Mouse (Mus musculus) right cerebral cortex, postnatal 36 days (tissue): ENCODE measurements around the gene Clstn2.
A peak's percentile ranks its signal among the peaks of the same experiment; 100 is the strongest.

ENCODE experiments used
- DNase-seq, 2 experiments: peaks; one replicate each; pipeline ENCODE4 v3.0.0; 2022; ENCODE audit warnings: low spot score in 2 of 2, mixed read lengths in 1 of 2

Gene Clstn2

DNA sequence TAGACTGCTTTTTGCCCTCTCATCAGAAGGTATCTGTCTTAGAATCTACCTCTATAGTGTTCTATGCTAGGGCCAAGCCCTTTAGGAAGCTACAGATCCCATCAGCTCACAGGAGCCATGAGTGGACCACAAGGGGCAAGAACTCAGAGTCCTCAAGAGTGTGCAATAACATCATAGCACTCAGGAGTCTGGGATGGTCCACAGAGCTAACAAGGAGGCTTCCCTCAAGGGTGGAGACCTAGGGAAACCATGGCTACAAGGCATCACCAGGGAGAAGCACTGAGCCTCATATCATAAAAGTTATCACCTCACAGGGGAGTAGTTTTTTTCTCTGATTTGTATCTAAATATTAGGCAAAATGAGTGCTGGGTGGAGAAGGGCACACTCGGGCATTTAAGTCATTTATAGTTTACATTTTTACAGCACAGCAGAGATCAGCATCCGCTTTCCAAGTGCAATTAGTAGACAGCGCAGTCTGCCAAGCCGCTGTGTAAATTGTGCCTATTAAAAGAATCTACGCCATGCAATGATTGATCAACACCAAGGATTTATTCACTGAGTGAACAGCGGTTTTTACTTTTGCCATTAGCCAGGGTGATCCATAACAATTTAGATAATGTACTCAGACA is 82.5 kb downstream of the Clstn2 start:
- no peak for DNase-seq

DNA sequence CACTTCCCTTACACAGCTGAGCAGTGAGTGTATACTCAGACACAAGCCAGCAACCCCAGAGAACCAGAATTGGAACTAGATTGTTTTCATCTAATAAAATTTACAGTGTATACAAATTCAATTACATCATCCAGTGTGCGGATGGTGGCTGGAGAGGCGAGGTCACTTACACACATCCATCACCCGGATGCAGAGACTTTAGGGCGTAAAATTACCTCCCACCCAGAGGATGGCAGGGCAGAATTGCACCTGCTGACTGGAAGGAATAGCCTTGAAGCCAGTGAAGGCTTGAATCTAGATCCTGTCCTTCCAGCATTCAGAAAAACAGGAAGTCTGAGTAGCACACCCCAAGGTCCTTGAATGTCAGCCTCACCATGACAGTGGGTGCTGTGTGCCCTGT is 113.7 kb downstream of the Clstn2 start:
- DNase-seq = no peak

DNA sequence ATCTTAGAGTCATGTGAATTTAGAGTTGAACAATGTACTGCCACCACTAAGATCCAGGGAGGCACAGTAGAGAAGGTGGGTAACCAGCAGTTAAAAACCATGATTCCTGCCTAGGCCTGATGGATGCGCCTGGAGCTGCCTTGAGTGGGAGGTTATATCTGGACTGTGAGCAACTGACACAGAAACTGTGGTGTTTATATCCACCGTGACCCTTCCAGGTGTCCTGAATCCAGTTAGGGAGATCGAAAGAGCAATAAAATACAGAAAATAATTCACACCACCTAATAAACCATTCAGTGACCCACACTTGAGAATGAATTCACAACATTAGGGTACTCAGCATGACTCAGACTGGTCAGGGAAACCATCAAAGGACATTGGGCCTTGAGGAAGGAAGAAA is 141.6 kb downstream of the Clstn2 start:
- no peak for DNase-seq

DNA sequence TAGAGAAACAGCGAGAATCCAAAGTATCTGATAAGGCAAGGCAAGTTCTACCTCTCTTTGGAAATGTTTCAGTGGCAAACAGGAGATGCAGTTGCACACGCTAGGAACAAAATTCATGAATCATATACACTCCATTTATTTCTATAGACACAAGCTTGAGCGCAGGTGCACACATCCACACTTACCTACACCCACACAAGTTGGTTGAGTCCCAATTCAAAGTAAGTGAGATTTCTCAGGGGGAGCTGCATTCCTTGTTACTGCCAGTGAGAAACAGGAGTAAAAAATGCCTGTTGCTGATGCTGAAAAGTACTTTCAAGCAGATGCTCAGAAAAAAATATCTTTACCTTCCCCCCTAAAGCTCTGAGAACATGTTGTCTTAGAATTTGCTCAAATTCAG is 149.6 kb downstream of the Clstn2 start:
- DNase-seq = peak; percentile 51 to 75

DNA sequence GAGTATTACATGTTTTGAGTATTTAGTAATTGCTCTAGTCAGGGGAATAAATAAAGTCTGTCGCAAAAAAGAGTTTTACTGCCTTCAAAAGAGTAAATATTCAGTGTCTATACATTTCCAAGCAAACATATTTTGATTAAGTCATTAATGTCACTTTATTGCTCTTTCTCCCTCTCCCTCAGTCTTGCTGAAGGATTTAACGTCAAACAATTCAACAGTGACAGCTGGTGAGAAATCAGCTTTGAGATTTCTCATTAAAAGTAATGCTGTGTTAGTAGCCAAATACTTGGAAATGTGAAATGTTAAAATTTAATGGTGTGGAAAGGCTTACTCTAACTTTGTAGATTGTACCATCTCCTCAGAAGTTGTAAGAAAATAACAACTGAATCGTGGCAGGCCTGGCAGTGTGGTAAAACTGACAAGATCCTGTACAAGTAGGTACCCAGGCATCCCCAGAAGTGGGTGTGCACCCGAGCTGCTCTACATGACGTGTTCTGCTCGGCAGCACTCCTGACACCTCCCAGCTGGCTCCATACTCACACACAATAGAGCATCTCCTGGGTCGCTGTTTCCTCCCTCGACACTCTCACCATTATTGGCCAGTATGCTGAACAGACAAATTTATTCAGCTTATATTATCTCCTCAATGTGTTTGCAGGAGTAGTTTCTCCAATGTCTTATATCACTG is 165.8 kb downstream of the Clstn2 start:
- DNase-seq = no peak

DNA sequence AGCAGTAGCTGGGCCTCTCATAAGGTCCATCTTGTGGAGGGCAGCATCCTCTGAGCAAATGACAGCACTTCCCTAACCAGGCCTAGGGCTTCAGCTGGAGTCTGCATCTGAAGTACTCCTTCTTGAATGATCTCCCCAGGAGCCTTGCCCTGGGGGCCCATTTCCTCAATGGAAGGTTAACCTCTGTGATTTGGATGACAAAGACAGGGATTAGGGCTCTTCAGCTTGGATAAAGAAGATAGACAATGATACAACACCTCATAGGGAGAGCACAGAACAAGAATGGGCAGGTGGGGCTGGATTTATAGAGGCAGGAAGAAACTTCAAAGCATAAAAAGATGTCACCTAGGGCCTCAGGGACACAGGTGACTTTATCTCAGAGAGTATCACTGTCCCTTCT is 180.1 kb downstream of the Clstn2 start:
- no peak for DNase-seq

DNA sequence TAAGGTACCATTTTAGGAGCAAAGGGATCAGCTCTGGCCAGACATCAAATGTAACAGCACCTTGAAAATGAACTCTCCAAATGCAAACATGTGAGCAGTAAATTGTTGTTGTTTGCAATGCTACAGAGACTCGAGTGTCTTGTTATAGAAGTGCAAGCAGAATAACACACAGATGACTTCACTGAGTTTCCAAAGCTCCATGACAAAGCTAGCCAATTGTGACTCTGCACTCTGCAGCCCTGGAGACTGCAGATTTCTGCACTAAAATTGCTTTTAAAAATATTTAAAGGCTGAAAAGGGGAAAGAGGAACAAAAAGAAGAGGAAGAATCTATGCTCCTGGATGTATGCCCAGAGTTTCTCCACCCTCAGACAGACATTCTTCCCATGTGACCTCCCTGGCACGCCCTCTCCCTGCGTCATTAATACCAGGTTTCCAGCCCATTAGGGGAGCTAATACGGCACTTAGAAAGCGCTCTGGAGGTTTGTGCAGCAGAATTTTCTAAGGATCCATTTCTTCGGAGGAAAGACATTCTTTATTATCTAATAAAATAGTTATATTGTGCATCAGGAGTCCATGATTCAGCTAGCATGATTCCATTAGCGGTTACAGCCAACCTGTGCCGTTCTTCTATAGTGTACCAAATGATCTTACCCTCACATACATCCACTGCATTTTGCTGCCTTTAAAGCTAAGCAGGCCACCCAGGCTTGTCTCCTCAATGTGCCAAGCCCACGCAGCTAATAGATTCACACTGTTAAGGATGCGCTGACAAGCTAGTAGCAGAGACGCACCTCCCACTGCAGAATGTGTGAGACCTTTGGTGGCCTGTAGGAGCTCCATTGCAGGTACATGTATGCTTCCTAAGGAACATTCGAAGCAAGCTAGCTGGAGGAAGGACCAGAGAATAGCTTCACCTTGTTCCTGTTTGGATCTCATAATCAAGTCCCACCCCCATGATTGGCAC is 184.8 kb downstream of the Clstn2 start:
- no peak for DNase-seq

DNA sequence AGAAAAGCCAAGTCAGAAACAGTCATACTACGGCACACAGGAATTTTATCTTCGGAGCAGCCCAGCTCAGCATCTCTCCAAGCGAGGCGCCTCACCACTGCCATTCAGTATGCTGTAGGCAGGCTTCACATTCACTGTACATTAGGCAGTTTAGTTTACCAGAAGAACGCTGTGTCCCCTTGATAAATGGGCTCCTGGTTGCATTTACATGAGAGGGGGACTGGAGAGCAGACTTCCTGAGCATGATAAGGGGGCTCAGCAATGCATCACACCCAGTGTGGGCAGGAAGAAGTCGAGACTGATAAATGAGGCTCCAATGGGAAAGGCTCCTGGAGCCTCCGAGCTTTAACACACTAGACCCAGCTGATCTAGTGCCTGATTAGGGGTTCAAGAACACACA is 190.9 kb downstream of the Clstn2 start:
- DNase-seq = no peak

DNA sequence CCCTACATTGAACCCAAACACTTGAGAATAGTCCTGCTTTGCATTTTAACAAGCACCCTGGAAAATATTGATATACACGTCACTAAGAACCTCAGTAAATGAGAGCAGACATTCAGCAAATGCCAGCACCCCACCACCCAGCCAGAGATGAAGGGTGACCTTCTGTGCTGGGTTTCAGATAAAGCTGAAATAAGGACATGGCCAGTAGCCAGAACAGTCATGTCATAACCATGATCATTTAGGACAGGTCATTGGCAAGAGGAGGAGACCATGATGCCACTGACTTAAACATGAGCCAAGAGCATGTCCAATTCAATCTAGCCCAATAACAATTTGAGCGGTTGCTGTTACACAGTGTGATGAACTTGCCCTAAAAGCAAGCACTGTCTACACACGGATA is 201.8 kb downstream of the Clstn2 start:
- no peak for DNase-seq

DNA sequence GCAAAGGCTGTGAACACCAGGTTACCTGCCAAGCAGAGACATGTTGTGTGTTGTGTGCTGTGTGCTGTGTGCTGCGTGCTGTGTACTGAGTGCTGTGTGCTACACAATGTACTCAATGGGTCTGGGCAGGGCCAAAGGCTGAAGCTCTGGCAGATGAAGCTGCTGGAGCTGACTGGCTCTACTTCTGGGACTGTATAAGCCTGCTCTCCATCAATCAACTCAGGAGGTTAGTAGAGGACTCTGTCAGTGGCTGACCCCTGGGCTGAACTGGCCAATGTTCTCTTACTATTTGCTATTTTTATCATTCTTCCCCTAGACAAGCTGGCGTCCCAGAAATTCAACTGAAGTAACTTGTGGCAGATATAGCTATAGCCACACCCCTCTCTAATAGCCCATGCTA is 203.1 kb downstream of the Clstn2 start:
- no peak for DNase-seq

DNA sequence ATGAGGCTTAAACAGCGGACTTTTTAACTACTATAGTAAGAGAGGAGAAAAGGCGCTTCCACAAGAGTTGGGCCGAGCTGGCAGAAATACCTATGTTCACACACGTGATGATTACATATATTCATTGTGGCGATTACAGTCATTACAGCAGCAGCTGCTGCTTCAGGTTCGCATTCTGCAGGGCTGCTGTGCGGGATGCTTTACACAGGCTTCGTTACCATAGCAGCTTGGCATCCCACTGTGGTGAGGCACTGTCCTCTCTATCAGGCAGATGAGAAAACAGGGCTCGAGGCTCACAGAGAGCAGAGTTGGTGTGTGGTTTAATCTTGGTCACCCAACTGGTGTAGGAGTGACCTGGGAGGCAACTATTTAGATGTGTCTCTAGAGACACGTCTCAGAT is 205.3 kb downstream of the Clstn2 start:
- no peak for DNase-seq

DNA sequence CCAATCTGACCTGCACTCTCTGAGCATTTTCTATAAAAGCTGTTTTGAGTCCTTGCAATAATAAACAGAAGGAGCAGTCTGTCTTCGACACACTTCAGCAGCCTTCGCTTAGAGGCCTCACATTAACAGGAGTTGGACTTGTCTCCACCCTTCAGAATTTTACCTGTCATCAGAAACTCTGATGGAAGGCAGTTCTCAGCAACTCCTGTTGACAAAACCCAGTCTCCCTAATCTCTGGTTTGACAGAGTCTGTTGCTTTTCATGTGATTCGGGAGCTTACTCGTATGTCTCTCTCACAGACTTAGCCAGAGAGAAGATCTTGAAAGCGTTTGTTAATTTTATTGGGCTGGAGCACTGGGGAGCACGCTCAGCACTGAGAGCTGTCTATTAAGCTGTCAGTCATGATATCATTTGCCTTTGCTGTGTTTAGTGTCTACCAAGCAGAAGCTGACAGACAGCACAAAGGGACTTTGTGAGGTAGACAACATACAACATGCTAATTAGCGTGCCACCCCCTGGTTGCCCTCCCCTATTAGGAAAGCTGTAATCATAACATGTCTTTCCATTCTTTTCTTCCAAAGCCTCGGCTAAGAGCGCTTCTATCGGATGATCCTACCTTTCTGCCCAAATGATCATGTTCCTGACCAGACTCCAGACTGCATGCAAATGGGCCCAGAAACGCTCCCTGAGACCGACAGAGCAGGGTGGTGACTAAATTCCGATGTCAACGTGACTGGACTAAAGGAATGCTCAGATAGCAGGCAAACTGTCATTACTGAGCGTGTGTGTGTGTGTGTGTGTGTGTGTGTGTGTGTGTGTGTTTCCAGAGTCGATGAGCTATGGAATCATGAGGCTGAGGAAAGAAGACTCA is 206.7 kb downstream of the Clstn2 start:
- no peak for DNase-seq

DNA sequence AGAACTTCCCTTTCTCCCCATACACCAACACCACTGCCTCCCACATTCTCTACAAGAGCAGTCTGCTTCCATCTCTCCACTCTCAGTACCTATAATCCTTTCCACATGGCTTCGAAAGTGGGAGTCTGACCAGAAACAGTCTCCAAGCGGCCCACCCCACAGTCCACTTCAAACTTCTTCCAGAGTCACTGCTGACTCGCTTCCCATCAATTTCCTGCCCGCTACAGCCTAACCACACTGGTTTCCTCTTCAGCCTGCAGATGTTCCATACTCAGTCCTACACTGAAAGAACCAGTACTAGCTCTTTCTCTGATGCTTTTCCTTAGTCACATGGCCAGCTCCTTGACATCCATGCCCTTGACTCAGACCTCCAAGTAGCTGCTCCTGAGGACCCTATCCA is 215.9 kb downstream of the Clstn2 start:
- no peak for DNase-seq

DNA sequence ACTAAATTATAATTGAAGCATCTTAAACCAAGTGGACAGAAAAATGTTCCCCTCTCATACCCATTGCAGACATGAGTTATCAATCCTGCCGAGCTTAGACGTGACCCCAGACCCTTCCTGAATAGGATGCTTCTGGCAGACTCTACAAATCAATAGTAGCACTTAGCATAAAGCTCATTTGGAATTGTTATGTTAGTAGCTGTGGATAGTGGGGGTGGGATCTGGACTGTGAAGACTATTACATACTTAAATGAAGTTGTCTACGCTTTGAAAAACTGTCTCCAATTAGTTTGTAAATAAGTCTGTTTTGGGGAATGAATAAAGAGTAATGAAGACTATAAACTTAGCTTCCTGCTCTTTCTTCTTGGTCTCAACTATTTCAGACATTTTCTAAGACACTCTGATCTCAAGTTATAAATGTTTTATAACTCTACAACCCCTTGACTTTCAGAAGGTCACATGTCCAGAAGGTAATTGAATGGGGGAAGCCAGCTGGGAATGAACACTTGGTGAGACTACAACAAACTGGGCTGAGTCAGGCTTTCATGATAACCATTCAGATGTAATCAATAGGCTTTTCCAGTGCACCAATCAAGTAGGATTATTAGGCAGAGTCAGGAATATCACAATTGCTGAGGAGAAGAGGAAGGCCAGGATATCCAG is 216.7 kb downstream of the Clstn2 start:
- DNase-seq = no peak

DNA sequence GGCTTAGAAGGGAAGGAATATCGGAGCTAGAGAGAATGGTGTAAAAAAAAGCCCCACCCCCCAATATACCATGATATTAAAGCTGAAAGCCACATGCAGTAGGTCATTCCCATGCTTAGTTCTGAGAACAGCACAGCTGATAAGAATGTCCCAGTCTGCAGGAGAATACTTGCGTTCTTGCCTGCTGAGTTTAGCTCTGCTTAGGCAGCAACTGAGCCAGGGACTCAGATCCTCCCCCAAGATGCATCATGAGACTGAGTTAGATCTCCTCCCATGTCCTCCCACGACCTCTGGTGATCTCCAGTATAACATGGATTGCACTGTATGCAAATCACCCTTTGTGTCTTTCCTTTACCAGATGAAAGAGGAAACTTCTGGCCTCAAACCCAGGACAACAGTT is 219.8 kb downstream of the Clstn2 start:
- no peak for DNase-seq

DNA sequence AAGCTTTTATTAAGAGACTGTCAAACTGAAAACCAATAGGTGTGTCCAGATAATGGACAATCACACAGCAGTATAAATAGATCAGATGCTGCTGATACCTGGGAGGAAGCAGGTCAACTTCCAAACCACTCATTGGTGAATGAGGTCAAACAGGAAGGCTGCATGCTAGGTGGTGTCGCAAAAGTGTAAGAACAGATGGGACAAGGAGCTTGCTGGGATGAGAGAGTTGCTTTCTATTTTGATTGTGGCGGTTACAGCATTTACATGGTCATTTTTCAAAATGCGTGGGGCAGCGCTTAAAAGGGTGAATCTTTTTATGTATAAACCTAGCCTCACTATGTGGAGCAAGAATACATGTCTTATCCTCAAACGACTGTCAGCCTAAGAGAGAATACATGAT is 225.9 kb downstream of the Clstn2 start:
- DNase-seq = no peak

DNA sequence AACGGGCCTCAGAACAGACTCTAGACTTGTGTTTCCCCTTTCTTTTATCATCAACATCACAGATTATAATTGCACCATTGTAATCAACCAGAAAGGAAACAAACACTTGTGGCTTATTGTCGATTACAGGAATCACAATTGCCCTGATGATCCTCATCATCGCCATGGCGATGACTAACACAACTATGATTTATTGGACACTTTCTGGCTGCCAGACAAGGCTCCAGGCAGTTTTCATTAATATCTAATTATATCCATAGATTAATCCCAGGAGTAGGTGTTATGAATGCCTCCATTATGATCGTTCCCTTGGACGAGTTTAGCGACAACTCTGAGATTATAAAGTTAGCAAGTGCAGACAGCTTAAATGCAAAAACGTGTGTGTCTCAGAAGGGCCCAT is 239.3 kb downstream of the Clstn2 start:
- DNase-seq = no peak

DNA sequence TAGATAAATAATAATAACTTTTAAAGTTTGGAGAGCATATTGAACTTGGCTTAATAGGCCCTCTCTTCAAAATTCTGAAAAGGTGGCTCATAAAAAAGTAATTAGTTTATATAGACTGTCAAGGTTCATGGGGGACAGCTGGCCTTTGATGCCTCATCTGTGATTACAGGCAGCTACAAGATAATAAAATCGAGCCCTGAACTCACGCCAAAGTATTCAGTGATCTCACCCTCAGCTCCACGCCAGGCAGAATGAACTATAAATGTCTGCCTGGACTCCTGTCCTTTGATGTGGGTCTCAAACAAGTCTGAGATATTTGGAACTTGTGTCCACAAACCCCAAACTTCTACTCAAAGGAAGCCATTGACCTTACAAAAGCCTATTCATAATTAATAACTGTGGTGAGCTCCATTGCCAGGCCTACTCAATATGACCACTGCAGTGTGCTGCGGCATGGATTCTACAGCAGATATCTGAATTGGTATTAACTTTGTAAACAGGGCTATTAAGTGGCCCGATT is 244.8 kb downstream of the Clstn2 start:
- DNase-seq = no peak

DNA sequence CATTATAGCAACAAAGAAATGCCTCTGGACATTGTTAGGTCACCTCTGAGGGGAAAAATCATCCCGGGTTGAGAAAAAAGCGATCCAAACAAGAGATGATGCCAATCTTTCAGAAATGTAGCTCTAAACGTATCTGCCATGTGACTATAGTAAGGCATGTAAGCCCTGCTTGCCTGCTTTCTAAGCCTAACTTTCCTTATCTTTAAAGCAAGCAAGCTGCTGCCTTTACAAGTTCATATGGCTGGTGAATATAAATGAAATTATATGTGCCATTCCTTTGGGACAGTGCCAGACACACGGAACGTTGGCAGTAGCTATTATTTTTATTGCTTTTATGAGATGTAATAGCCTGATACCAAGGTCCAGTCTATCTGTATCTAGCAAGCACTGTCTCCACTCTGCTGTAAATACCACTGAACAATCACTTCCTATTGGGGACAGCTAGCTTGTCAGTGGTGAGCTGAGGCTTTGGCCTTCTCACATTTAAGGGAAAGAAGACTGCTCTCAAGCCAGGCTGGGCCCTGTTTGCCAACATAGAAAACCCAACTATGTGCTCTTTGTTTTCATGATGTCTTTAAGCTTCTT is 252.9 kb downstream of the Clstn2 start:
- DNase-seq = no peak

DNA sequence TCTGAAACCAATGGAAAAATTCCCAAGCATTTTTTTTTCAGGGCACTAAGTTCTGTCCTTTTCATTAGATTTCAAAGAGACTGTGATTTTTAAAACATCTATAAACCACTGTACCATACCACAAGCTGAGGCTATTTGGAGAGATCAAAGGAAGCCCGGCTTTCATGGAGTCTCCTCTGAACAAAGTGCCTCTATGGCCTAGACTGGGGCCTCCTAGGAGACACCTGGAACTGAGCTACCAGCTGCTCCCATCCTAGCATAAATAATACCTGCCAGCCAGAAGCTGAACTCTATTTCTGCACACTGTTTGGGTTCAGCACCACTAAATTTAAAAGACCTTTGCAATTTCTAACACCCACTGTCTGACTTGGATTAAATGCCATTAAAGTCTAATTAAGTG is 257.2 kb downstream of the Clstn2 start:
- no peak for DNase-seq

DNA sequence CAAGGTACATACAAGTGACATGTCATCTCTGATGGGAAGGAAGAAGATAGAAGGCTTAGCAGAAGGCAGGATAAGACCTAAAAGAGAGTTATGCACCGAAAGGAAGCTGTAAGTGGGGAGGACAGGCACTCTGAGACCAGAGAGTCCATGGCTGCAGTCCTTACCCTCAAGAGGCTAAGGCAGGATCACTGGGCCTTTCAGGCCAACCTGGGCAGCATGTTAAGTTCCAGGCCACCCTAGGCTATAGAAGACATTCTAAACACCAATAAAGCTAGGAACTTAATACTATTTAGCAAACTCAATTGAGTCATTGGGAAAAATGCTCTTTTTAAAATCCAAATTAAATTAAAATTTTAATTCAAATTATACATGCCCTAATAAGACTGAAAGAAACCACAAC is 258.0 kb downstream of the Clstn2 start:
- DNase-seq = no peak
